Mouse (Mus musculus) testis, adult 2 months (tissue): ENCODE data around the gene Tmem79.
"Not testable (repeated sequence)": the region's sequence is repeated elsewhere in the genome, so short reads cannot be mapped to it uniquely, and the experiment has no call there.

Source experiments
- CTCF ChIP-seq: fragments of 200-500 bp; IDR thresholded peaks from 2 replicates; pipeline ENCODE4 v1.5.1; 2012; ENCODE audit warnings: low read depth, mild to moderate bottlenecking, inconsistent platforms, low read length, moderate library complexity; ENCODE audit not compliant: control insufficient read depth, insufficient read depth, insufficient replicate concordance
- POLR2A ChIP-seq: fragments of 200-500 bp; IDR thresholded peaks from 2 replicates; pipeline ENCODE4 v1.6.1; 2012; ENCODE audit warnings: low read depth, mild to moderate bottlenecking, inconsistent platforms, low read length, moderate library complexity; ENCODE audit not compliant: control insufficient read depth

DNA sequence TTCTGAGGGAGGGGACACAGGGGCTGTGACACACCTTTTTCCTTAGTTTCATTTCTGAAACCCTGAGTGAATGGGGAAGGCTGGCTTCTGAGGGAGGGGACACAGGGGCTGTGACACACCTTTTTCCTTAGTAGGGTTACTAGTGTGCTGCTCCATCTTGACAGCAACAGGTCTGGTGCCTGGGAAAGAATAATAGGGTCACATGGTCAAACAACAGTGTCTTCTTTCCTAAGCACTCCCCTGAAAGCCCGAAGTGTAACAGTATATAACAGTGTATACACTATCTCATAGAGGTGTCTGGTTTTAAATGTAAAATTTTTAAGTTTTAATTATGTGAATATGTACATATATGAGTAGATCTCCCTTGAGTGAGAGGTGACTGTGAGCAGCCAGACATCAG lies 40.7 kb downstream of the Tmem79 start:
- TF ChIP-seq POLR2A, CTCF: not testable (repeated sequence)
